Mouse (Mus musculus) neural tube, embryonic 11.5 days (tissue): ENCODE data around the gene Emid1. TPM values are rescaled to one million over a fixed set of nuclear protein-coding genes. Genes with fewer than 3 reads are reported as not detected.
A peak's percentile ranks its signal among the peaks of the same experiment; 100 is the strongest.

Experiments
- ATAC-seq: fragments of 200-750 bp; cut with Nextera tagmentation; 2 replicates; pipeline ENCODE4 v1.8.0; 2017; ENCODE audit warnings: moderate number of reproducible peaks, mild to moderate bottlenecking, moderate TSS enrichment, moderate library complexity; ENCODE audit not compliant: insufficient read depth, low FRiP score, low TSS enrichment
- DNase-seq: peaks from one replicate; pipeline ENCODE4 v3.0.0-alpha.2; 2015; ENCODE audit warnings: low spot score
- H3K27ac ChIP-seq: fragments of 300-500 bp; sonication (generic); 2 replicates; pipeline ENCODE4 v1.5.1; 2014; ENCODE audit warnings: low read depth, mild to moderate bottlenecking, low read length
- H3K27me3 ChIP-seq: fragments of 300-500 bp; sonication (generic); 2 replicates; pipeline ENCODE4 v1.6.1; 2014; ENCODE audit warnings: mild to moderate bottlenecking, low read length, mixed read lengths; ENCODE audit not compliant: control insufficient read depth, insufficient read depth
- H3K36me3 ChIP-seq: fragments of 300-500 bp; sonication (generic); 2 replicates; pipeline ENCODE4 v1.6.1; 2014; ENCODE audit warnings: mild to moderate bottlenecking, low read length, moderate library complexity, mixed read lengths; ENCODE audit not compliant: control insufficient read depth, insufficient read depth
- H3K4me1 ChIP-seq: fragments of 300-500 bp; sonication (generic); 2 replicates; pipeline ENCODE4 v1.6.1; 2014; ENCODE audit warnings: low read length, mixed read lengths; ENCODE audit not compliant: control insufficient read depth, insufficient read depth
- H3K4me2 ChIP-seq: fragments of 300-500 bp; sonication (generic); 2 replicates; pipeline ENCODE4 v1.6.1; 2014; ENCODE audit warnings: low read depth, mild to moderate bottlenecking, moderate library complexity
- H3K4me3 ChIP-seq: fragments of 300-500 bp; sonication (generic); 2 replicates; pipeline ENCODE4 v1.5.1; 2014; ENCODE audit warnings: low read depth, low read length
- H3K9ac ChIP-seq: fragments of 300-500 bp; sonication (generic); 2 replicates; pipeline ENCODE4 v1.6.1; 2014; ENCODE audit warnings: mild to moderate bottlenecking, low read length
- H3K9me3 ChIP-seq: fragments of 300-500 bp; sonication (generic); 2 replicates; pipeline ENCODE4 v1.6.1; 2016; ENCODE audit warnings: low read length; ENCODE audit not compliant: control insufficient read depth
- WGBS: fragments of 180-500 bp; shearing (Covaris S2); extraction: QIAGEN DNeasy Blood & Tissue Kit; methylation state at CpG from one replicate; pipeline ENCODE4 v1.1.7; 2014; 5-methylcytosine and 5-hydroxymethylcytosine counted together
- polyA plus RNA-seq: library from polyadenylated mRNA; unstranded; fragments of >200 nt; fragmentation: Nextera tagmentation; extraction: Ambion mirVana; gene quantifications from 2 replicates; pipeline ENCODE4 v1.2.1, GENCODE M21; 2014

Gene Emid1
- polyA plus RNA-seq, 1 experiment from 2014 or later: 37.7 TPM

DNA sequence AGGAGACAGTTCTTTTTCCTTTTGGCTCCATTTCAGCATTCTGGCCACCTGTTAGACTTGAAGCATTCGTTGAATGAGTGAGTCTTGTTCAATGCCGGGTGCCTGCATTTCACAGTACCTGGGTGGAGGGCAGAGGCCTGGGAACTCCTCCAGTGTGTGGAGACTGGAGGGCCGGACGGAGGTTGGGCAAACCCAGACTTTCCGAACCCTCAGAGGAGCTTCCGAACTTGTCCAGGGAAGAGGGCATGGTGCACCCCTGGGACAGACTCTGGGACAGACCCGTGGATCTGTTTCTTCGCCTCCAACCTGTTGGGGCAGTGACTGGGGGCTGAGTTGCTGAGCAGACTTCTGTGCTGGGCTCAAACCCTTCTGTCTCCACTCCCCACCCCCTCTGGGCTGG is 95.0 kb downstream of the Emid1 start:
- H3K4me3 ChIP-seq: peak overlapping the region; percentile 36; the same call in 1 of the 2 replicates
- no peaks in the 10 kb centered on the region for H3K36me3 ChIP-seq
- H3K27me3 ChIP-seq: peaks cover 68% of the 10 kb centered on the region
- H3K27ac ChIP-seq: no peak overlapping the region
- no peak overlapping the region for H3K4me2 ChIP-seq
- peaks cover 18% of the 10 kb centered on the region for H3K4me1 ChIP-seq
- no peaks in the 10 kb centered on the region for H3K9me3 ChIP-seq
- DNase-seq (no peak), ATAC-seq (no peak)
- H3K9ac ChIP-seq: no peak overlapping the region
- WGBS: 48% methylated on average over 8 of the region's 8 CpGs

Other genes with a start within 250 kb of the Emid1 start
- gene Nefh, start 204.2 kb downstream of the Emid1 start, polyA plus RNA-seq: 1.4 and 1.9 TPM in 2 replicates
- 65.1 and 73.6 TPM in 2 replicates for gene Ap1b1, start 165.4 kb downstream of the Emid1 start, polyA plus RNA-seq
- gene Rasl10a, start 94.1 kb downstream of the Emid1 start, polyA plus RNA-seq: 0.66 and 0.74 TPM in 2 replicates
- gene Gas2l1, start 86.9 kb downstream of the Emid1 start, polyA plus RNA-seq: 32.1 and 32.9 TPM in 2 replicates
- gene Rhbdd3, start 53.3 kb downstream of the Emid1 start, polyA plus RNA-seq: 21.4 and 23.8 TPM in 2 replicates
- 449 and 456 TPM in 2 replicates for gene Ewsr1, start 53.0 kb downstream of the Emid1 start, polyA plus RNA-seq
- gene Kremen1, start 109.3 kb upstream of the Emid1 start, polyA plus RNA-seq: 9.6 and 12.0 TPM in 2 replicates